Mouse (Mus musculus) bone marrow macrophage, adult 2 months (primary cell): ENCODE measurements around the gene Sprr3.

Source experiments
- CTCF ChIP-seq: IDR thresholded peaks from 2 replicates; pipeline ENCODE4 v1.5.1; 2012; ENCODE audit warnings: low read depth, mild to moderate bottlenecking, low read length, moderate library complexity
- POLR2A ChIP-seq: IDR thresholded peaks from 2 replicates; pipeline ENCODE4 v1.6.1; 2012; ENCODE audit warnings: mild to moderate bottlenecking, low read depth, low read length, borderline replicate concordance

- TF ChIP-seq POLR2A: no peak
- no peak for TF ChIP-seq CTCF
Observed at GRCm38 (mm10) chr3:92486307-92486706, 27.8 kb upstream of the Sprr3 start.
